Mouse (Mus musculus): ENCODE data around the gene Ebf1.

Gene Ebf1

GRCm38 (mm10) chr11:44833351-44833996, 216.4 kb downstream of the Ebf1 start:
- no peak for DNase-seq (ENCODE audit: low spot score in 2 of 2)

GRCm38 (mm10) chr11:44835166-44835565, 218.0 kb downstream of the Ebf1 start:
- no peak for DNase-seq (ENCODE audit: low spot score in 2 of 2)

- DNase-seq (ENCODE audit: low spot score in 2 of 2), result no peak
Observed at GRCm38 (mm10) chr11:44837592-44837991, 220.5 kb downstream of the Ebf1 start.

GRCm38 (mm10) chr11:44841127-44842056, 224.3 kb downstream of the Ebf1 start:
- DNase-seq (ENCODE audit: low spot score in 2 of 2), result no peak

GRCm38 (mm10) chr11:44851874-44852273, 234.8 kb downstream of the Ebf1 start:
- DNase-seq (ENCODE audit: low spot score in 2 of 2), result no peak

- DNase-seq (ENCODE audit: low spot score in 2 of 2), result no peak
Observed at GRCm38 (mm10) chr11:44852921-44853320, 235.8 kb downstream of the Ebf1 start.

- no peak for DNase-seq (ENCODE audit: low spot score in 2 of 2)
Observed at GRCm38 (mm10) chr11:44854496-44854895, 237.4 kb downstream of the Ebf1 start.

GRCm38 (mm10) chr11:44861108-44861507, 244.0 kb downstream of the Ebf1 start:
- no peak for DNase-seq (ENCODE audit: low spot score in 2 of 2)

- DNase-seq (ENCODE audit: low spot score in 2 of 2), result no peak
Observed at GRCm38 (mm10) chr11:44863910-44864309, 246.8 kb downstream of the Ebf1 start.

GRCm38 (mm10) chr11:44866476-44867149, 249.5 kb downstream of the Ebf1 start:
- DNase-seq (ENCODE audit: low spot score in 2 of 2), result no peak

- DNase-seq (ENCODE audit: low spot score in 2 of 2), result no peak
Observed at GRCm38 (mm10) chr11:44867433-44867832, 250.3 kb downstream of the Ebf1 start.

- DNase-seq (ENCODE audit: low spot score in 2 of 2), result no peak
Observed at GRCm38 (mm10) chr11:44873876-44874275, 256.8 kb downstream of the Ebf1 start.

GRCm38 (mm10) chr11:44875171-44875570, 258.1 kb downstream of the Ebf1 start:
- DNase-seq (ENCODE audit: low spot score in 2 of 2), result no peak

GRCm38 (mm10) chr11:44881056-44881683, 264.1 kb downstream of the Ebf1 start:
- DNase-seq (ENCODE audit: low spot score in 2 of 2), result no peak

- DNase-seq (ENCODE audit: low spot score in 2 of 2), result no peak
Observed at GRCm38 (mm10) chr11:44882476-44882970, 265.4 kb downstream of the Ebf1 start.

GRCm38 (mm10) chr11:44884337-44884736, 267.2 kb downstream of the Ebf1 start:
- DNase-seq (ENCODE audit: low spot score in 2 of 2), result no peak

GRCm38 (mm10) chr11:44886897-44887296, 269.8 kb downstream of the Ebf1 start:
- DNase-seq (ENCODE audit: low spot score in 2 of 2), result no peak

GRCm38 (mm10) chr11:44887691-44888090, 270.6 kb downstream of the Ebf1 start:
- no peak for DNase-seq (ENCODE audit: low spot score in 2 of 2)

GRCm38 (mm10) chr11:44888390-44888789, 271.3 kb downstream of the Ebf1 start:
- no peak for DNase-seq (ENCODE audit: low spot score in 2 of 2)

- DNase-seq (ENCODE audit: low spot score in 2 of 2), result no peak
Observed at GRCm38 (mm10) chr11:44892814-44893521, 275.9 kb downstream of the Ebf1 start.

- DNase-seq (ENCODE audit: low spot score in 2 of 2), result no peak
Observed at GRCm38 (mm10) chr11:44893986-44894385, 276.9 kb downstream of the Ebf1 start.

Measured in frontal cortex, postnatal 25 days (tissue).